ENCODE assay signal across 21 mouse cellular contexts in genomic region chr5:100704272-100704671, GRCm38 (mm10). TPM values are rescaled to one million over a fixed set of nuclear protein-coding genes. Genes with fewer than 3 reads are reported as not detected.
A peak's percentile ranks its signal among the peaks of the same experiment; 100 is the strongest.
DNase-seq lines count a peak whose midpoint lies in the region; ATAC-seq and TF ChIP-seq lines count a peak whose summit lies in the region.
"Had no signal": no experiment of that assay in that cellular context is flagged by ENCODE, and none has a peak within 500 bp of the region (broad histone marks: within the 10 kb centered on the region; RNA-seq: fewer than 3 reads in every experiment).

No protein-coding gene starts in this region.

- ATAC-seq in kidney, postnatal 0 days (replicated peaks; ENCODE audit: low FRiP score, low read depth) = no peak
- no peak for ATAC-seq in G1E (ENCODE audit: extremely low read depth, insufficient number of reproducible peaks, low FRiP score, poor library complexity, severe bottlenecking)
- ATAC-seq in forebrain, postnatal 0 days = no peak
- ATAC-seq: forebrain, embryonic 13.5 days; hindbrain, embryonic 16.5 days had no signal

- H3K79me2 ChIP-seq in CH12.LX (replicated peaks; ENCODE audit: control insufficient read depth, extremely low read depth, insufficient read depth, poor library complexity, severe bottlenecking) = no peaks in the 10 kb centered on the region

- no peak overlapping the region for H3K4me3 ChIP-seq in kidney, postnatal 0 days (replicated peaks; ENCODE audit: low read depth, low read length)
- no peak overlapping the region for H3K4me3 ChIP-seq in CH12.LX (replicated peaks in 1 of 3; ENCODE audit: low read depth in 2 of 3, low read length in 2 of 3, poor library complexity in 1 of 3)
- H3K4me3 ChIP-seq in G1E (ENCODE audit: low read depth, low read length) = no peak overlapping the region
- H3K4me3 ChIP-seq in forebrain, postnatal 0 days (ENCODE audit: low read depth, low read length) = no peak overlapping the region
- H3K4me3 ChIP-seq: embryonic facial prominence, embryonic 10.5 days; forebrain, embryonic 13.5 days; heart, embryonic 13.5 days; limb, embryonic 15.5 days had no signal

- no peak for TF ChIP-seq EP300 in CH12.LX (IDR thresholded peaks at IDR 0.05; ENCODE audit: low read length)

- TF ChIP-seq CTCF in kidney, postnatal 0 days (IDR thresholded peaks at IDR 0.05; ENCODE audit: low read depth) = peak; percentile 25; the same call in 1 of the 2 replicates
- TF ChIP-seq CTCF in CH12.LX (conservative IDR thresholded peaks at IDR 0.05 in 1 of 2, IDR thresholded peaks at IDR 0.05 in 1 of 2; ENCODE audit: low read depth in 2 of 2, low read length in 2 of 2) (peak; percentile 32 to 60; a peak in 3 of 4 replicates), G1E (IDR thresholded peaks at IDR 0.05; ENCODE audit: low read depth, low read length) (0 out of 2 replicates have a peak, but pooled peaks have one; percentile 10)
- no peak for TF ChIP-seq CTCF in forebrain, postnatal 0 days (IDR thresholded peaks at IDR 0.05; ENCODE audit: low read depth)

- no peaks in the 10 kb centered on the region for H3K4me1 ChIP-seq in kidney, postnatal 0 days (replicated peaks; ENCODE audit: insufficient read depth, low read length)
- H3K4me1 ChIP-seq in CH12.LX (ENCODE audit: control insufficient read depth in 1 of 2, insufficient read depth in 2 of 2) = peaks cover 0 to 12% of the 10 kb centered on the region in 2 experiments; a peak in 3 of 4 replicates
- peaks cover 6% of the 10 kb centered on the region; the same call in 1 of the 2 replicates for H3K4me1 ChIP-seq in G1E (ENCODE audit: insufficient read depth, low read depth, low read length)
- no peaks in the 10 kb centered on the region for H3K4me1 ChIP-seq in forebrain, postnatal 0 days (ENCODE audit: insufficient read depth)
- H3K4me1 ChIP-seq: embryonic facial prominence, embryonic 10.5 days; forebrain, embryonic 13.5 days; heart, embryonic 13.5 days; limb, embryonic 15.5 days had no signal

- no peak for DNase-seq in kidney, postnatal 0 days (ENCODE audit: low spot score)
- no peak for DNase-seq in kidney, adult 9 months
- peak; percentile 28 for DNase-seq in CH12.LX (ENCODE audit: extremely low read depth)
- no peak for DNase-seq in G1E (ENCODE audit: low spot score)
- peak; percentile 10 for DNase-seq in c-Kit-positive CD71-positive TER-119-positive erythroid progenitor cells, embryonic 14.5 days (ENCODE audit: low spot score)
- no peak for DNase-seq in forebrain, postnatal 0 days
- DNase-seq in adrenal gland, adult 2 months = no peak
- DNase-seq: adrenal gland, postnatal 14 days; cerebellum, postnatal 25 days; heart, postnatal 4 days; kidney, adult 8-10 months; layer of hippocampus, postnatal 36 days; lung, embryonic 14.5 days; midbrain, embryonic 14.5 days; retina, postnatal 1 day; thymus, adult 18-20 months had no signal

- dilution Hi-C loops in CH12.LX (cut with MboI; ENCODE audit: extremely low pct_ligation_motif_present, extremely low pct_unique_long_range_greater_than_20kb, low sequenced_read_pairs) = no loop called here

- no peak overlapping the region for H3K4me2 ChIP-seq in kidney, postnatal 0 days (ENCODE audit: low read length)
- no peak overlapping the region for H3K4me2 ChIP-seq in CH12.LX (ENCODE audit: insufficient read depth, low read depth, poor library complexity, severe bottlenecking)
- no peak overlapping the region for H3K4me2 ChIP-seq in forebrain, postnatal 0 days (ENCODE audit: low read depth)
- H3K4me2 ChIP-seq: forebrain, embryonic 13.5 days; heart, embryonic 13.5 days; limb, embryonic 15.5 days; lung, embryonic 14.5 days had no signal

- in situ Hi-C loops in CH12.LX (cut with MboI; ENCODE audit: low pct_ligation_motif_present, low pct_unique_long_range_greater_than_20kb, low sequenced_read_pairs) = loop anchor here (10.0 kb wide), 1 partner anchor 211 kb away; no protein-coding TSS in a partner anchor

- WGBS in kidney, postnatal 0 days = 91% methylated on average over 2 of the region's 2 CpGs
- 91% methylated on average over 2 of the region's 2 CpGs for WGBS in forebrain, postnatal 0 days

- no peaks in the 10 kb centered on the region for H3K9me3 ChIP-seq in kidney, postnatal 0 days (replicated peaks; ENCODE audit: low read length)
- H3K9me3 ChIP-seq in CH12.LX (replicated peaks; ENCODE audit: low read length) (no peaks in the 10 kb centered on the region), G1E (replicated peaks) (no peaks in the 10 kb centered on the region)
- H3K9me3 ChIP-seq in forebrain, postnatal 0 days (ENCODE audit: low read length) = no peaks in the 10 kb centered on the region
- H3K9me3 ChIP-seq: embryonic facial prominence, embryonic 10.5 days; forebrain, embryonic 13.5 days; heart, embryonic 13.5 days; limb, embryonic 15.5 days had no signal

- no peaks in the 10 kb centered on the region for H3K36me3 ChIP-seq in kidney, postnatal 0 days (ENCODE audit: insufficient read depth, low read length)
- H3K36me3 ChIP-seq in CH12.LX (replicated peaks in 1 of 2; ENCODE audit: control insufficient read depth in 1 of 2, insufficient read depth in 1 of 2, low read length in 1 of 2) = peaks cover 0 to 2% of the 10 kb centered on the region in 2 experiments
- no peaks in the 10 kb centered on the region for H3K36me3 ChIP-seq in G1E (replicated peaks)
- H3K36me3 ChIP-seq in forebrain, postnatal 0 days (ENCODE audit: insufficient read depth) = no peaks in the 10 kb centered on the region
- H3K36me3 ChIP-seq: embryonic facial prominence, embryonic 10.5 days; heart, embryonic 13.5 days; limb, embryonic 15.5 days had no signal

- TF ChIP-seq POLR2A in CH12.LX (IDR thresholded peaks at IDR 0.05; ENCODE audit: low read depth, low read length) = no peak

- peak; percentile 47 for TF ChIP-seq RAD21 in CH12.LX (IDR thresholded peaks at IDR 0.05; ENCODE audit: low read depth, low read length)

- H3K27ac ChIP-seq in kidney, postnatal 0 days = no peak overlapping the region
- H3K27ac ChIP-seq in CH12.LX (ENCODE audit: insufficient read depth, low read depth) = no peak overlapping the region
- no peak overlapping the region for H3K27ac ChIP-seq in forebrain, postnatal 0 days (ENCODE audit: low read depth, low read length)
- H3K27ac ChIP-seq: embryonic facial prominence, embryonic 10.5 days; forebrain, embryonic 13.5 days; heart, embryonic 13.5 days; limb, embryonic 15.5 days had no signal

- no peaks in the 10 kb centered on the region for H3K27me3 ChIP-seq in kidney, postnatal 0 days (ENCODE audit: insufficient read depth, low read length)
- no peaks in the 10 kb centered on the region for H3K27me3 ChIP-seq in CH12.LX (replicated peaks)
- no peaks in the 10 kb centered on the region for H3K27me3 ChIP-seq in G1E (ENCODE audit: insufficient read depth, low read length)
- H3K27me3 ChIP-seq in forebrain, postnatal 0 days (ENCODE audit: insufficient read depth, low read length) = no peaks in the 10 kb centered on the region
- H3K27me3 ChIP-seq: forebrain, embryonic 13.5 days; heart, embryonic 13.5 days; limb, embryonic 15.5 days had no signal

- H3K9ac ChIP-seq in kidney, postnatal 0 days (ENCODE audit: low read depth, low read length) = no peak overlapping the region
- H3K9ac ChIP-seq in CH12.LX (ENCODE audit: insufficient read depth, low read depth) = no peak overlapping the region
- no peak overlapping the region for H3K9ac ChIP-seq in forebrain, postnatal 0 days
- H3K9ac ChIP-seq: forebrain, embryonic 13.5 days; heart, embryonic 13.5 days; limb, embryonic 15.5 days; lung, embryonic 14.5 days had no signal

TF ChIP-seq in CH12.LX, 34 proteins besides CTCF, POLR2A, EP300 and RAD21:
- TF ChIP-seq SMC3 (IDR thresholded peaks at IDR 0.05; ENCODE audit: low read depth, low read length) (peak; percentile 52), NRF1 (IDR thresholded peaks at IDR 0.05; ENCODE audit: low read depth, low read length) (no peak), ZKSCAN1 (IDR thresholded peaks at IDR 0.05; ENCODE audit: borderline replicate concordance, low read depth, low read length) (no peak)

RNA-seq across cellular contexts. Expression of gene Hpse, which starts 15.2 kb away (rescaled TPM):
- polyA plus RNA-seq in kidney, postnatal 0 days (2015; fragmentation: Nextera tagmentation; extraction: Ambion mirVana) = 2.2 and 2.4 TPM in 2 replicates
- total RNA-seq in CH12.LX (2012; rRNA removed) (8.0 and 9.5 TPM in 2 replicates), CH12.LX (2014; rRNA removed) (3.8 and 4.0 TPM in 2 replicates), G1E (2014; fragmentation: Nextera tagmentation) (not detected in 2 replicates), G1E (2017) (0.06 TPM in 1 of 2 replicates, not detected in the other)
- polyA plus RNA-seq in CH12.LX (2012; ENCODE audit: insufficient read length, low read depth) (3.3 and 3.7 TPM in 2 replicates), G1E (2012) (not detected in 2 replicates)
- total RNA-seq in forebrain, postnatal 0 days (2014; rRNA removed) = 0.92 and 1.1 TPM in 2 replicates
- 0.41 and 0.58 TPM in 2 replicates for polyA plus RNA-seq in forebrain, postnatal 0 days (2015; fragmentation: Nextera tagmentation; extraction: Ambion mirVana)
- under 1 TPM; 0.72 to 0.97 TPM for total RNA-seq in adrenal gland, adult 2 months (2021)
- polyA plus RNA-seq in adrenal gland, adult 2 months (2012; rRNA removed) = 0.57 and 0.87 TPM in 2 replicates

RNA-seq across cellular contexts. Expression of gene Coq2, which starts 29.3 kb away (rescaled TPM):
- 62.0 and 64.6 TPM in 2 replicates for polyA plus RNA-seq in kidney, postnatal 0 days (2015; fragmentation: Nextera tagmentation; extraction: Ambion mirVana)
- total RNA-seq in CH12.LX (2012; rRNA removed) = 49.1 and 53.9 TPM in 2 replicates
- total RNA-seq in CH12.LX (2014; rRNA removed) = 50.1 and 51.0 TPM in 2 replicates
- 50.9 and 56.5 TPM in 2 replicates for polyA plus RNA-seq in CH12.LX (2012; ENCODE audit: insufficient read length, low read depth)
- total RNA-seq in G1E (2014; fragmentation: Nextera tagmentation) = 19.5 and 21.7 TPM in 2 replicates
- total RNA-seq in G1E (2017) = 29.5 and 37.7 TPM in 2 replicates
- 47.1 and 78.4 TPM in 2 replicates for polyA plus RNA-seq in G1E (2012)
- 77.0 and 81.3 TPM in 2 replicates for total RNA-seq in forebrain, postnatal 0 days (2014; rRNA removed)
- 65.1 TPM in 2 replicates for polyA plus RNA-seq in forebrain, postnatal 0 days (2015; fragmentation: Nextera tagmentation; extraction: Ambion mirVana)
- 10 to 100 TPM; 53.0 to 74.5 TPM for total RNA-seq in adrenal gland, adult 2 months (2021)
- polyA plus RNA-seq in adrenal gland, adult 2 months (2012; rRNA removed) = 142 and 265 TPM in 2 replicates

Comparison
In these comparisons a context has a peak if more than half of its experiments do, and no peak if none do; other contexts are left out.
1. DNase-seq: peak in CH12.LX (single experiment) and c-Kit-positive CD71-positive TER-119-positive erythroid progenitor cells, embryonic 14.5 days (single experiment); none in kidney, postnatal 0 days (single experiment), kidney, adult 9 months (single experiment), G1E (single experiment), forebrain, postnatal 0 days (single experiment) and adrenal gland, adult 2 months (single experiment).